Mouse (Mus musculus) T-helper 1 cell (primary cell): ENCODE results near the gene Cyp19a1.

Experiments used
- in situ Hi-C: fragments of 300-600 bp; cut with MboI, MseI; formaldehyde crosslinking; loops from one replicate; pipeline ENCODE4 v1.15.1; 2025; ENCODE audit warnings: high pct_unique_total_duplicates

Gene Cyp19a1

DNA sequence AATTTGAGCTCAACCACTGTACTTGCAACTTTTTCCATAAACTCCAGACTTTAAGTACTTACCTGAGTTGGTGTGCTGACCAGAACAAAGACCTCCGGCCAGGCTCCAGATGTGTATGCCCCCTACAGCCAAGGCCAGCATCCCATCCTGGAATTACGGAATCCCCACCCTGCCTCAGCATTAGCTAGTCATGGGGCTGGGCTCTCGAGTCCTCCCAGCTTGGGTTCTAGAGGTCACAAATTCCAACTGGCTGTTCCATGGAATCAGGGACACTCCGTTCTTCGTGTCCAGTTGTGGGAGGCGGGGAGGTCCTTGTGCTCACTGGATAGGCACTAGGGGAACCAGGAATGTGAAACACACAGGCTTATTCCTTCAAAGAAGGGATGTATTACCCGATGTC, at the start of gene Cyp19a1:
Gene Cyp19a1 (minus strand): TSS at position 101 of the 400 bp plus-strand sequence.
- in situ Hi-C loops, result no loop called here

GRCm38 (mm10) chr9:54316363-54316762, 48.5 kb upstream of the Cyp19a1 start:
- in situ Hi-C loops, result no loop called here

GRCm38 (mm10) chr9:54308751-54309358, 40.9 kb upstream of the Cyp19a1 start:
- in situ Hi-C loops, result no loop called here

- in situ Hi-C loops, result no loop called here
Measured at GRCm38 (mm10) chr9:54308209-54308608, 40.3 kb upstream of the Cyp19a1 start.

GRCm38 (mm10) chr9:54301255-54301654, 33.3 kb upstream of the Cyp19a1 start:
- in situ Hi-C loops, result no loop called here

- in situ Hi-C loops, result no loop called here
Measured at GRCm38 (mm10) chr9:54299792-54300191, 31.9 kb upstream of the Cyp19a1 start.

DNA sequence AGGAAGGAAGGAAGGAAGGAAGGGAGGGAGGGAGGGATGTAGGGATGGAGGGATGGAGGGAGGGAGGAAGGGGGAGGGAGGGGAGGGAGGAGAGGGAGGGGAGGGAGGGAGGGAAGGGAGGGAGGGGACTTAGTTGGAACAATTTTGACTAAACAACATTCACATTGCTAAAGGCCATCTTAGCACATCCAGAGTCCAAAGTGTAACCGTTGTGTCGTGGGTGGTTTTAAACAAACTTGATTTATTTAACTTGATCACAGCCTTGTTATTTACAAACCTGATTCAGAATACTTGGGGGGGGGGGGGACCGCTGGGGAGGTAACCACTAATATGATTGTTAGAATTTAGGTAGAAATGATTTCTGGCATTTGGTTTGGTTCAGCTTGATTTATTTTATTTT, 31.5 kb upstream of the Cyp19a1 start:
- in situ Hi-C loops, result no loop called here

- in situ Hi-C loops, result no loop called here
Measured at GRCm38 (mm10) chr9:54287804-54288203, 19.9 kb upstream of the Cyp19a1 start.

DNA sequence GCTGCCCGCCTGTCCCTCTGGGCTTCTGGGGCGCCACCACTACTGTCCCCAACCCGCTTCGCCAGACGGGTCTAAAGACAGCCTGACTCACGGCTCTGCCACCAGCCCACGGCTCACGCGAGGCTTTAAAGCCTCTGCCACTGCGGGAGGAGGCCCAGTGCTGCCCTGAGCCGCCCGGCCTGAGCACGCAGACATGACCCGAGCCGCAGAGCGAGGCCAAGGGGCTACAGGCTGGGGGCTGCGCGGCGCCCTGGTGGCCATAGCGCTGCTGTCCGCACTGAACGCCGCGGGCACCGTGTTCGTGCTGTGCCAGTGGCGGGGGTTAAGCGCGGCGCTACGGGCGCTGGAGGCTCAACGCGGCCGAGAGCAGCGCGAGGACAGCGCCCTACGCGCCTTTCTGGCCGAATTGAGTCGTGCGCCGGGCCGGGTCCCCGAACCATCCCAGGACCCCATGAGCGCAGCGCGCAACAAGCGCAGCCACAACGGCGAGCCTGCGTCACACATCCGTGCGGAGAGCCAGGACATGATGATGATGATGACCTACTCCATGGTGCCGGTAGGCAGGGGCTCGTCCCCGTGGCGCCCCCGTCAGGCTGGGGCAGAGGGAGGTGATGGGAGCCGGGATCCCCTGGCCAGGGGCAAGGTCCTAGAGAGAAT, 18.5 kb upstream of the Cyp19a1 start, which contains the start of gene Gldn:
Gene Gldn (plus strand): TSS at position 156 of the 657 bp plus-strand sequence.
- in situ Hi-C loops, result no loop called here

DNA sequence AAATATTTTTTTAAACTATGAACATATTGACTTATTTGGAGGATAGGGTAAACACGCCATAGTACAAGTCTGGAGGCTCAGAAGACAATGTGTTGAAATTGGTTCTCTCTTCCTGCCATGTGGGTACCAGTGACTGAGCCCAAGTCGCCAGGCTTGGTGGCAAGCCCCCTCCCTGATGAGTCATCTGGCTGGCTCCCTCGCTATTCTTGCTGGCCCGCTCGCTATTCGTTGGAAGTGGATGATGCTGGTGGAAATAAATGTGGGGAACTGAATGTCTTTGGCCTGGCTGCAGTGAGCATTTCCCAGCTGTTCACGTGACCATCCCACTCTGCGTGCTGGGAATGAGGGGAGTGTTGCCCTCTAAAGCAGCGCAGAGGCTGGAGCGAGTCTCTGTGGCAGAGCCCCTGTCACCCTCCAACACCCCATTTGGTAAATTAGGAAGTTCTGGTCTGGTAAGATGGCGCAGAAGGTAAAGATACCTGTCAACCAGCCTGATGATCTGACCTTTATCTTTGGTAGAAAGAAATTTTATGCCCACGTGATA, 11.2 kb upstream of the Cyp19a1 start:
- in situ Hi-C loops, result no loop called here

DNA sequence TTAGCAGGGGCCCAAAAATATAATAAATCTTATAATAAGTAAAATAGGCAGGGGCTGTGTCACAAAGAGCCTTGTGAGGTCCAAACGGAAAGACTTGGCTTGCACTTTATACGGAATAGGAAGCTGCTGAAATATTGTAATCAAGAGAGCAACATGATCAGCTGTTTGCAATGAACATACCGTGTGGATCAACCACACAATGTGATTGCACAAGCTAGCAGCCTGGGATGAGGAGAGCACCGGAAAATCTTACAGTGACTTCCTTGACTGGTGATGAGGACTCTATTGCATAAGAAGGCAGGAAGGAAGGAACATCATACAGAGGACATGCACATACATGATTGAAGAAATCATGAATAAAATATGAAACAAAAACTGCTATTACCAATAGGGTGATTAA, 7.4 kb upstream of the Cyp19a1 start:
- in situ Hi-C loops, result no loop called here

- in situ Hi-C loops, result no loop called here
Measured at GRCm38 (mm10) chr9:54270889-54271288, 3.0 kb upstream of the Cyp19a1 start.

DNA sequence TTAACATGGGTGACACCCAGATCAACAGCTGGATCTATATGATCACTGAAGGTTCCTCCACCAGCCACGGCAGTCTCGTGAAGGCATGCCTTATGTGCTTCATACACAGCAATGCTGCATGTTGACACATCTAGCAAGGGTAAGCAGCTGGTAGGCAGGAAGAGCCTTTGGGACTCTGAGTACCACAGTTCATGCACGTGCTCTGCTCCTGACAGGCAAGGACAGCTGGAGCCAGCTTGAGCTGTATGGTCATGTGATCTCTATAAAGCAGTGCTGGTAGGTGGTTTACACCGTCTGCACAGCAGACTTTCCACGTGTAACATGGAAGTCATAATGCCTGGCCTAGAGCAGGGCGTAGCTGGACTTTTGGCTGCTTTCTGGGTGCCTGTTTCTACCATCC, 2.1 kb upstream of the Cyp19a1 start:
- in situ Hi-C loops, result no loop called here

GRCm38 (mm10) chr9:54264754-54265153, 3.2 kb downstream of the Cyp19a1 start:
- in situ Hi-C loops, result no loop called here

DNA sequence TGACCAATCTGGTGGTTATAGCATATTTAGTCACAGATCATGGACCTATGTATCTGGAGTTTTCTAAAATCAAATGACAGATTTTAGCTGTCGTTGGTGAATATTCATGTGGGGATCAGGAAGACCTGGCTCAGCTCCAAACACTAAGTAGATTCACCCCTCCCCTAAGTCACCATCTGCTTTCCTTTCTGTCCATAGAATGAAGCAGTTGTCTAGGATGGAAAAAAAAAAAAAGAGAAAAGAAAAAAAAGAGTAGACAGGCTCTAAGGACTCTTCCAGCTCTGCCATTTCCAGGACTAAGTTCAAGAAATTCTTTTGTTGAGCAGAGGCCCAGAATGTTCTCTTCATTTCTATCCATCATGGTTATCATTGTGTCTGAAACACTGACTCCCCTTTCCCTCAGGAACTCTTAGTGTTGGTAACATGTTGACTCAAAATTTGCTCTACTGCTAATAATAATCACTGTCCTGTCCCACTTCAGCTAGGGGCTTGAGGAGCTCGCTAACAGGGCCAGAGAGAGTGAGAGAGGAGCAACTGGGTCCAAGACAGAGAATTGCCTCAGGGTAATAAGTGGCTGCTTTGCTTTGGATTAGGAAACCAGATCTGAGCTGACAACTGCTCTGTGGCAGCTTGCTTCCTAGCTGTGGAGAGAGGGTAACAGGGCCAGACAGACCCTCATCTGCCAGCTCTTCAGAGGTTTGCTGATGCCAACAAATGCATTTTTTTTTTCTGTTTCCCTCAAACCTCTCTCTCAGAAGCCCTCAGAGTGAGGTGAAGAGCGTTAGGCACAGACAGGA, 22.8 kb downstream of the Cyp19a1 start:
- in situ Hi-C loops, result no loop called here

GRCm38 (mm10) chr9:54227580-54227979, 40.3 kb downstream of the Cyp19a1 start:
- in situ Hi-C loops, result no loop called here

DNA sequence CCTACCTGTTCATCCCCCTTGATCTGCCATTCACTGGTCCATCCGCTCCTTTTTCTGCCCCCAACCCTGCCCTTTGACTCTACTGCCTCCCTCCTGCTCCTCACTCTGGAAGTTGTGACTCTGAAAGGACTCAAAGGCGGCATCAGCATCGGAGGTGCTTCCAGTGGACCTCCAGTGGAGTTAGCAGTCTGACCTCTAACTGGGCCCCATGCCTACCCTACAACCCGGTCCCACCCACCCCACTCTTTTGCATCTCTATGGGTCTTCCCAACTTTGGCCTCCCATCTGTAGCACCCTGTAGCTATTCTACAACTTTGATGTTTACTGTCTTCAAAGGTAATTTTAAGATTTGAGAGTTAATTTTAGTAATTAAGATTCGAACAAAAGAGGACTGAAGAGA, 51.4 kb downstream of the Cyp19a1 start:
- in situ Hi-C loops, result no loop called here

DNA sequence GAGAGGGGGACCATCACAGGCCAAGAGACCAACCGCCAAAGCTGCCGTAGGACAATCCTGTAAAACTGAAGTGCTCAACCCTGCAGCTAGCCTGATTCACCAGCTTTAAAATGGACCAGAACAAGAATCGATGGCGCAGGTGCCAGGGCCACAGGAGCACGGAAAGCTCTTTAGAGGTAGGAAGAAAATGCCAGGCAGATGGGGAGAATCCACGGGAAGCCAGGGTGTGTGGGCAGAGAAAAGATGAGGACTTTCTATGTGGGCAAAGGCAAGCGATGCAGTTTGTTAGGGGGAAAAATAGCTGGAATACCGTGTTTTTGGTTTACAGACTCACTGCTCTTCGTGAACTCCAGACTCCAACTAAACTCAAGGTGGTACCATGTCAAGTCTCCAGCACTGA, 53.0 kb downstream of the Cyp19a1 start:
- in situ Hi-C loops, result no loop called here

- in situ Hi-C loops, result no loop called here
Measured at GRCm38 (mm10) chr9:54194790-54195189, 73.1 kb downstream of the Cyp19a1 start.

DNA sequence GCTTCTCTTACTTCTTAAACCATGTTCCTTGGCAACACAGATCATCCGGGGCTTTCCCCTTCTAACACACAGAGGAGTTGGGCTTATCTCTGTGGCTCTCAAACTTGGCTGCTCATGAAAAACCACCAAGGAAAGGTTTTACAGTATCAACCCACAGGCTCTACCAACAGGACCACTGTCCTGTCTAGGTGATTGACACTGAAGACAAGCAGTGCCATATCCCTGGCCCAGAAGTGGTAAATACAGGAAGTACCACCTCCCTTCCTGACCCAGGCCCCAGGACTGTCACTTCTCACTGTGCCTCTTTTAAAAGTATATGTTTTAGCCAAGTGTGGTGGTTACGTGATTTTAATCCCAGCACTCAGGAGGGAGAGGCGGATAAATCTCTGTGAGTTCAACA, 76.5 kb downstream of the Cyp19a1 start:
- in situ Hi-C loops, result no loop called here

DNA sequence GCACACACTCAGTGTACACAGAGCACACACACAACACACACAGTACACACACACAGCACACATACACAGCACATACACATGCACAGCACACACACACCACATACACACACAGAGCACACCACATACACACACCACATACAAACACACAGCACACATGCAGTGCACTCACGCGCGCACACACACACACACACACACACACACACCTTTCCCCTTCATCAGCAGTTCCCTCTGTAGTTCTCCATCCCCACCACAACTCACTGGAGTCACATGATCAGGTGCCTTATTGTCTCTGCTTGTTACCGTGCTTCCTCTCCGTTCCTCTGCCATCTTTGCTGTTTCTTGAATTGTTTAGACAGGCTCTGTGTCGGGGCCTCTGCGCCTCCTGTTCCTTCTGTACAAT, 85.4 kb downstream of the Cyp19a1 start:
- in situ Hi-C loops, result loop anchor here (10.0 kb wide), 1 partner anchor 222 kb away; no protein-coding TSS in a partner anchor

DNA sequence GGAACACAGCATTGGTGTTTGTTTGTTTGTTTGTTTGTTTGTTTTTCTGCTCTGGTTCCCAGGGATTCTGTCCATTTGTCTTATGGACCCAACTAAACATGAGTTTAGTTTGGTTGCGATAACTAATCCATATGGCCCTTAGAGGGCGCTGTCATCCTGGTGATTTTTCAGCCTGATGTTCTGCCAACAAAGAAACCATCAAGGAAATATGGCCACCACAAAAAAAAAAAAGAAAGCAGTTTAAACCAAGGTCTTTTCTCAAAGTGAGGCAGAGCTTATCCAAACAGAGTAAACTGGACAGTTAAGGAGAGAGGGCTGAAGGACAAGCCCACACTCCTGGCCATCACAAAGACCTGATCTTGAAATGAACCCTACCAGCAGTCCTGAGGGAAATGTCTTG, 86.6 kb downstream of the Cyp19a1 start:
- in situ Hi-C loops, result loop anchor here (10.0 kb wide), 1 partner anchor 223 kb away; no protein-coding TSS in a partner anchor
